Mouse (Mus musculus): ENCODE results near the gene Srd5a3. TPM values are rescaled to one million over a fixed set of nuclear protein-coding genes. Genes with fewer than 3 reads are reported as not detected.

Gene Srd5a3
- polyA plus RNA-seq, 2 experiments = 31.6 to 32.0 TPM

DNA sequence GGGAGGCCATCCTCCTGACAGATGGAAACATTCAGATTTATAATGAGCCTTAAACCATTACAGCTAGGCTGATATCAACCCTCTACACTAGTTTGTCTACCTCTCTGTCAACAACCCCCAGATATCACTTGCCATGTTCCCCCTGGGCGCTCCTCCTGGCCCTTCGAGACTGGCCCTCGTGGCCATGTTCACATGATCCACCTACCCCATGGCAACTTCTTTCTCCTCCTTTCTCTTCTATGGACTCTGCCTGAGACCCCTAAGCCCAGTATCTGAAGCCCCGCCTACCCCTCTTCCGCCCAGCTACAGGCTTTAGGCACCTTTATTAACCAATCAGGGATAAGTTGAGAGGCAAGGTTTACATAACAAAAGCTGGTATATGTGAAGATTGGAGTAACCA, 39.7 kb downstream of the Srd5a3 start:
- H3K9ac ChIP-seq (ENCODE audit: low read depth, low read length, severe bottlenecking) = no peak overlapping the region
- H3K27me3 ChIP-seq (ENCODE audit: control insufficient read depth, insufficient read depth, low read length) = no peaks in the 10 kb centered on the region
- H3K4me1 ChIP-seq (ENCODE audit: control insufficient read depth, insufficient read depth, low read length) = peaks cover 7% of the 10 kb centered on the region
- H3K9me3 ChIP-seq (ENCODE audit: control insufficient read depth, low read length) = no peaks in the 10 kb centered on the region
- WGBS = 85% methylated on average over 5 of the region's 5 CpGs
- H3K36me3 ChIP-seq (ENCODE audit: control insufficient read depth, insufficient read depth, low read length) = no peaks in the 10 kb centered on the region
- no peak overlapping the region for H3K27ac ChIP-seq (replicated peaks; ENCODE audit: low read depth, low read length)
- no peak overlapping the region for H3K4me2 ChIP-seq (replicated peaks; ENCODE audit: low read depth, low read length, severe bottlenecking)
- no peak for TF ChIP-seq POLR2A (IDR thresholded peaks at IDR 0.05; ENCODE audit: borderline replicate concordance, extremely low read depth, insufficient read depth, insufficient read length)
- DNase-seq (ENCODE audit: low spot score) = no peak
- H3K4me3 ChIP-seq (replicated peaks; ENCODE audit: low read length) = no peak overlapping the region
- no peak for ATAC-seq (ENCODE audit: low FRiP score, low read depth)

DNA sequence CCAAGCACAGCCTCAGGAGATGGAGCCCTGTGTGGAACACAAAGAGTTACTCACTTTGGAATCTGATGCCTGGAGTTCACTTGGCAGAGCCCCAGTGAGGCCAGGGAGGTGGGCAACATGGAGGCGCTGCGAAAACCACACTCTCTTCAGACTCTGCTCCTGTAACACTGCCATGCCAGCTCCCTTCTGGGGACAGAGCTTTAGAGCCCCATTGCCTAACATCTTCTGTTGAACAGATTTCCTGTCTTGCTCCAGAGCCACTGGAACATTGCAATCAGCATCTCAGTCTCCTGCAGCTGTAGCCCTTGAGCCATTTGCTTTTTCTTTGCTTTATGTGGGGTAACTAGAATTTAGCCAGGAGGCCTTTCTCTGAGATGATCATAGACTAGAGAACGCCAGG, 42.3 kb downstream of the Srd5a3 start:
- peaks cover 16% of the 10 kb centered on the region for H3K4me1 ChIP-seq (ENCODE audit: control insufficient read depth, insufficient read depth, low read length)
- no peak for ATAC-seq (ENCODE audit: low FRiP score, low read depth)
- H3K27ac ChIP-seq (replicated peaks; ENCODE audit: low read depth, low read length) = no peak overlapping the region; the same call in 1 of the 2 replicates

DNA sequence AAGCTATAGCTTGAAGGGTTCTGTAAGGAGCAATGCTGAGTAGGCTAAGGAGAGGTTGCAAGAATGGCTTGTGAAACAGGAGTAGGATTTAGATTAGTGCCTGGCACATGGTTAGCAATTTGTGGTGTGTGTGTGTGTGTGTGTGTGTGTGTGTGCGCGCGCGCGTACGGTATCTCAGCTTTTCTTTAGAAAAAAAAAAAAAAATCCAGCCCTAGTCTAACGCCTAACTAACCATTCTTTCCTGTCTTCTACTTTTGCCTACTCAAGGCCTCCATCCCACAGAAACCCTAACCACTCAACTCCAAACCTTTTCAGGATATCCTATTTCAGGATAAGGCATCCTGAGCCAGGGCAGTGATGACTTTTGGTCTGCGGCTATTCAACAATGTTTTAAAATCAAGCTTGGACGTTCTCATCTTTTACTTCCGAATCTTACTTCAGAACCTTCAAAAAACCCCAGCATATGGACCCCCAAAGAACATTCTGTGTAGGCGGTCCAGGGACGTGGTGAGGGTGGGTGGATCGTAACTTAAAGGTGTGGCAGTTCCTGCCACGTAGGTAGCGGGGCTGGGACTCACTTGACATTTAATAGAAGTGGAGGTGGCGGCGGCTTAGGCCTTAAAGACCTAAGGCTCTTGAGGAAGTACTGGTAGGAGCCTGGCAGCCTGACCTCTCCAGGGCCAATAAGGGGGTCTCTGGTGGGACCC, 43.1 kb downstream of the Srd5a3 start:
- peak; percentile 42 for ATAC-seq (ENCODE audit: low FRiP score, low read depth)

More for the DNA sequence above, 42.3 kb downstream of the Srd5a3 start:
- no peak for TF ChIP-seq POLR2A (IDR thresholded peaks at IDR 0.05; ENCODE audit: borderline replicate concordance, extremely low read depth, insufficient read depth, insufficient read length)
- 43% methylated on average over 3 of the region's 3 CpGs for WGBS
- no peaks in the 10 kb centered on the region for H3K9me3 ChIP-seq (ENCODE audit: control insufficient read depth, low read length)
- no peak overlapping the region; the same call in 1 of the 2 replicates for H3K4me2 ChIP-seq (replicated peaks; ENCODE audit: low read depth, low read length, severe bottlenecking)
- H3K27me3 ChIP-seq (ENCODE audit: control insufficient read depth, insufficient read depth, low read length) = no peaks in the 10 kb centered on the region
- H3K4me3 ChIP-seq (replicated peaks; ENCODE audit: low read length) = no peak overlapping the region
- no peak overlapping the region; the same call in 1 of the 2 replicates for H3K9ac ChIP-seq (ENCODE audit: low read depth, low read length, severe bottlenecking)
- no peak for DNase-seq (ENCODE audit: low spot score)
- H3K36me3 ChIP-seq (ENCODE audit: control insufficient read depth, insufficient read depth, low read length) = peaks cover 4% of the 10 kb centered on the region; the same call in 1 of the 2 replicates

DNA sequence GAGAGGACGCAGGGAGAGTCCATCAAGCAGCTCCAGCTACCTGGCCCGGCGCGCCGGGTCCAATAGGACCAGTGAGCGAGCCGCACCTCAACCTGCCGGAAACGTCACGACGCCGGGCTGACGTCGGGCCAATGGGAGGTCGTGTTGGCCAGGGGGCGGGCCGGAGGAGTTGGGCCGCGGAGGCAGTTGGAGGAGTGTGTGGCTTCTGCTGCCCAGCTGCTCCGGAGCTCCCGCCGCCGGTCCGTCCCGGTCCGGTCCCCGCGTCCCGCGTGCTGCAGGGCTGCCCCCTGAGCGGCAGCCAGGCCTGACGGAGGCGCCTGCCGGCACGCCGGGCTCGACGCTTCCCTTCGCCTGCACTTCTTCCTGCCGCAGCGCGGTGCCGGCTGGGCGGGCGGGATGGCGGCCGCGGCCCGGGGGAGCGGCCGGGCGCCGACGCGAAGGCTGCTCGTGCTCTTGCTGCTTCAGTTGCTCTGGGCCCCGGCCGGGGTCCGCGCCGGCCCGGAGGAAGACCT, 43.7 kb downstream of the Srd5a3 start, which contains the start of gene Tmem165:
Gene Tmem165 (plus strand): TSS at position 131 of the 512 bp plus-strand sequence.
- peaks cover 16% of the 10 kb centered on the region for H3K4me1 ChIP-seq (ENCODE audit: control insufficient read depth, insufficient read depth, low read length)
- WGBS = 0% methylated on average over 11 of the region's 62 CpGs
- peak; percentile 91 for DNase-seq (ENCODE audit: low spot score)

More for the DNA sequence above, 43.1 kb downstream of the Srd5a3 start:
- TF ChIP-seq POLR2A (IDR thresholded peaks at IDR 0.05; ENCODE audit: borderline replicate concordance, extremely low read depth, insufficient read depth, insufficient read length) = no peak
- peak overlapping the region; percentile 94 for H3K4me3 ChIP-seq (replicated peaks; ENCODE audit: low read length)
- WGBS = 39% methylated on average over 17 of the region's 17 CpGs
- peak overlapping the region; percentile 96 for H3K9ac ChIP-seq (ENCODE audit: low read depth, low read length, severe bottlenecking)
- no peak for DNase-seq (ENCODE audit: low spot score)
- H3K4me2 ChIP-seq (replicated peaks; ENCODE audit: low read depth, low read length, severe bottlenecking) = peak overlapping the region; percentile 52
- H3K9me3 ChIP-seq (ENCODE audit: control insufficient read depth, low read length) = no peaks in the 10 kb centered on the region
- H3K27ac ChIP-seq (replicated peaks; ENCODE audit: low read depth, low read length) = peak overlapping the region; percentile 97
- peaks cover 16% of the 10 kb centered on the region for H3K4me1 ChIP-seq (ENCODE audit: control insufficient read depth, insufficient read depth, low read length)
- peaks cover 4% of the 10 kb centered on the region; the same call in 1 of the 2 replicates for H3K36me3 ChIP-seq (ENCODE audit: control insufficient read depth, insufficient read depth, low read length)
- H3K27me3 ChIP-seq (ENCODE audit: control insufficient read depth, insufficient read depth, low read length) = no peaks in the 10 kb centered on the region

DNA sequence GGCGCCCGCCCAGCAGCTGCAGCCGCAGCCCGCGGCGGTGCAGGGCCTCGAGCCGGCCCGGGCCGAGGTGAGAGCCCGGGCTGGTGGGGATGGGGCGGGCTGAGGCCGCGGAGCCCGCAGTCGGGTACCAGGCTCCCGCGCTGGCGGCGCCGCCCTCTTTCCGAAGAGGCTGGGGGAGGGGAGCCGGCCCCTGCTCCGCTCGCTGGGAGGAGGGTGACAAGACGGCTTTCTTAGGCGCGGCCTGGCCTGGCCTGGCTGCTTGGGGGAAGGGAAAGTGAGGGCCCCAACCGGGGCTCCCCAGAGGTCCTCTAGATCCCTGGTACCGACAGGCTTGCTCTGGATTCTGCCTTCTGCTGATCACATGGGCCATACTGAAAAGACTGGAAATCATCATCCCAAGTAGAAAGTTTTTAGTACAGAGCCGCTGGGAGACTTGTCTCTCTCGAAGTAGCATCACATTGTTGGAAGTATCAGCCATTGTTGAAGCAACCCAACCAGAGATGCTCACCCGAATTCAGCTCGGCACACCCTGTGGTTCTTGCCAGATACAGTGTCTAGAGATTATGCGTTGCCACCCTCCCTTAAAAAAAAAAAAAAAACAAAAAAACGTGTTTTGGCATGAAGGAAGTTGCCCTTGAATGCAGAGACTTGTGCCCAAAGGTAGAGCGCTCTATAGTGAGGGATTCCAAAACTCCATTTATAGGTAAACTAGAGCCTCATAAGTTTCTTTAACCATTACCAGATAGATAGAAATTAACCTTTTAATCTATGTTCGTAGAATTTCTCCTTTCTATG, 44.4 kb downstream of the Srd5a3 start:
- H3K4me2 ChIP-seq (replicated peaks; ENCODE audit: low read depth, low read length, severe bottlenecking) = peak overlapping the region; percentile 52
- peak; percentile 76 for DNase-seq (ENCODE audit: low spot score)
- peaks cover 16% of the 10 kb centered on the region for H3K4me1 ChIP-seq (ENCODE audit: control insufficient read depth, insufficient read depth, low read length)
- H3K36me3 ChIP-seq (ENCODE audit: control insufficient read depth, insufficient read depth, low read length) = peaks cover 4% of the 10 kb centered on the region; the same call in 1 of the 2 replicates
- WGBS = 5% methylated on average over 29 of the region's 38 CpGs
- no peaks in the 10 kb centered on the region for H3K9me3 ChIP-seq (ENCODE audit: control insufficient read depth, low read length)
- peak; percentile 79 for ATAC-seq (ENCODE audit: low FRiP score, low read depth)
- no peaks in the 10 kb centered on the region for H3K27me3 ChIP-seq (ENCODE audit: control insufficient read depth, insufficient read depth, low read length)
- peak overlapping the region; percentile 94 for H3K4me3 ChIP-seq (replicated peaks; ENCODE audit: low read length)
- TF ChIP-seq POLR2A (IDR thresholded peaks at IDR 0.05; ENCODE audit: borderline replicate concordance, extremely low read depth, insufficient read depth, insufficient read length) = no peak
- peak overlapping the region; percentile 96 for H3K9ac ChIP-seq (ENCODE audit: low read depth, low read length, severe bottlenecking)
- H3K27ac ChIP-seq (replicated peaks; ENCODE audit: low read depth, low read length) = peak overlapping the region; percentile 97

More for the DNA sequence above, 43.7 kb downstream of the Srd5a3 start, which contains the start of gene Tmem165:
- Histone ChIP-seq H3K9me3 (ENCODE audit: control insufficient read depth, low read length) (no peaks in the 10 kb centered on the region), H3K27ac (replicated peaks; ENCODE audit: low read depth, low read length) (peak within 1 kb of the TSS; percentile 97), H3K4me2 (replicated peaks; ENCODE audit: low read depth, low read length, severe bottlenecking) (peak within 1 kb of the TSS; percentile 52), H3K9ac (ENCODE audit: low read depth, low read length, severe bottlenecking) (peak within 1 kb of the TSS; percentile 96), H3K36me3 (ENCODE audit: control insufficient read depth, insufficient read depth, low read length) (peaks cover 4% of the 10 kb centered on the region; the same call in 1 of the 2 replicates), H3K4me3 (replicated peaks; ENCODE audit: low read length) (peak within 1 kb of the TSS; percentile 94), H3K27me3 (ENCODE audit: control insufficient read depth, insufficient read depth, low read length) (no peaks in the 10 kb centered on the region)
- peak; percentile 97 for ATAC-seq (ENCODE audit: low FRiP score, low read depth)
- peak; percentile 89 for TF ChIP-seq POLR2A (IDR thresholded peaks at IDR 0.05; ENCODE audit: borderline replicate concordance, extremely low read depth, insufficient read depth, insufficient read length)

All from limb, embryonic 14.5 days (tissue).